Mouse (Mus musculus) layer of hippocampus, postnatal 14 days (tissue): ENCODE measurements around the gene Lix1l. TPM values are rescaled to one million over a fixed set of nuclear protein-coding genes. Genes with fewer than 3 reads are reported as not detected.
"Not testable (repeated sequence)": the region's sequence is repeated elsewhere in the genome, so short reads cannot be mapped to it uniquely, and the experiment has no call there.

Source experiments
- DNase-seq, 2 experiments: peaks; one replicate each; pipeline ENCODE4 v3.0.0; 2021 to 2022; ENCODE audit warnings: low spot score in 2 of 2, mixed read lengths in 1 of 2
- total RNA-seq, 2 experiments: library from RNA; stranded (reverse); gene quantifications; 2 replicates each; pipeline ENCODE4 v1.2.3; 2021

Lix1l gene
- total RNA-seq, 2 experiments from 2014 or later = 31.6 to 32.8 TPM

DNA sequence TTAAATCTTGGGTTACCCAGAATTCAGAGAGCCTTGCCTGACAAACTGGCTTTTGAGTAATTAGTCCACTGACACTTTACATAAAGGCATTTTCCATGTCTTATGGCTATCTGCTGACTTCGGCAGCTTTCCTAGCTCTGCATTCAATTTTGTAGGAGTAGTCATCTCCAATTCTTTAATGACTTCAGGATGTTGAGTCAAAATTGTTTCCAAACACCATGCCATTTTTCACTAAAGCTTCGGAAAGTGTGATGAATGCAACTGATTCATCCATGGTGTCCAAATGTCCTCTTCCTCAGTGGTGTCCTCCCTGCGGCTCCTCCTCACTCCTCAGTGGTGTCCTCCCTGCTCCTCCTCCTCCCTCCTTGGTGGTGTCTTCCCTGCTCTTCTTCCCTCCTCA is 17.0 kb downstream of the Lix1l start:
- DNase-seq = no peak

GRCm38 (mm10) chr3:96623201-96623600 is 22.3 kb downstream of the Lix1l start:
- DNase-seq = no peak

DNA sequence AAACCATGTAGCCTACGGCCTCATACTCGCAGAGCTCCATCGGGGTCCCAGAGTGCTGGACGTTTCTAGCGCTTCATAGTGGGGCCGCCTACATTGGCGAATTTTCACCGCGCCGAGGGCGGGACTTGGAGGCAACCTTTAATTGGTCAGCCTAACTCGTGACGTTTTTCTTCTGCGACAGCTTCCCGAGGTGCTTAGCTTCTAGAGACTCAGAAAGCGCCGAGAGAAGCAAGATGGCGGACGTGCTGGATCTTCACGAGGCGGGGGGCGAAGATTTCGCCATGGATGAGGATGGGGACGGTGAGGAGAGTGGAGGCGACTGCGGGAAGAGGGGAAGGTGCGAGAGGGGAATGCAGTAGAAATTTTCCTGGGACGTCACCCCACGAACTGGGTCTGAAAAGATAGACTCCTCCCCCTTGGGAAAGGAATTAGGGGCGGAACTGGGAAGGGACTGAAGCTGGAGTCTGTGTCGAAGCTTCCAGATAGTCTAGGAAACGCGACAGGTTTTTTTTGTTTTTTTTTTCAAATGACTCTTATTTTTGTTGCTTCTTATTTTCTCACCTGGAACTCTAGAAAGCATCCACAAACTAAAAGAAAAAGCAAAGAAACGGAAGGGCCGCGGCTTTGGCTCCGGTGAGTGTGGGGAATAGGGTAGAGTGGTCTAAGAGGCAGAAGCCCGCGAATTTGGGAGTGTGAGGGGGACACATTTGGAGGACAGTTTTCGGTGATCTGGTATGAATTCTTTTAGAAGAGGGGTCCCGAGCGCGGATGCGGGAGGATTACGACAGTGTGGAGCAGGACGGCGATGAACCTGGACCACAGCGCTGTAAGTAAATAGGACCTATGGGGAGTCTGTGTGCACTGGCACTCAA is 29.0 kb downstream of the Lix1l start, which contains the start of gene Rbm8a:
Rbm8a (plus strand) TSS at position 205 of the 872 bp plus-strand sequence.
- peak; percentile 95 to 98 for DNase-seq

GRCm38 (mm10) chr3:96632058-96632457 is 31.1 kb downstream of the Lix1l start:
- DNase-seq = no peak

GRCm38 (mm10) chr3:96634015-96634414 is 33.1 kb downstream of the Lix1l start:
- no peak for DNase-seq

DNA sequence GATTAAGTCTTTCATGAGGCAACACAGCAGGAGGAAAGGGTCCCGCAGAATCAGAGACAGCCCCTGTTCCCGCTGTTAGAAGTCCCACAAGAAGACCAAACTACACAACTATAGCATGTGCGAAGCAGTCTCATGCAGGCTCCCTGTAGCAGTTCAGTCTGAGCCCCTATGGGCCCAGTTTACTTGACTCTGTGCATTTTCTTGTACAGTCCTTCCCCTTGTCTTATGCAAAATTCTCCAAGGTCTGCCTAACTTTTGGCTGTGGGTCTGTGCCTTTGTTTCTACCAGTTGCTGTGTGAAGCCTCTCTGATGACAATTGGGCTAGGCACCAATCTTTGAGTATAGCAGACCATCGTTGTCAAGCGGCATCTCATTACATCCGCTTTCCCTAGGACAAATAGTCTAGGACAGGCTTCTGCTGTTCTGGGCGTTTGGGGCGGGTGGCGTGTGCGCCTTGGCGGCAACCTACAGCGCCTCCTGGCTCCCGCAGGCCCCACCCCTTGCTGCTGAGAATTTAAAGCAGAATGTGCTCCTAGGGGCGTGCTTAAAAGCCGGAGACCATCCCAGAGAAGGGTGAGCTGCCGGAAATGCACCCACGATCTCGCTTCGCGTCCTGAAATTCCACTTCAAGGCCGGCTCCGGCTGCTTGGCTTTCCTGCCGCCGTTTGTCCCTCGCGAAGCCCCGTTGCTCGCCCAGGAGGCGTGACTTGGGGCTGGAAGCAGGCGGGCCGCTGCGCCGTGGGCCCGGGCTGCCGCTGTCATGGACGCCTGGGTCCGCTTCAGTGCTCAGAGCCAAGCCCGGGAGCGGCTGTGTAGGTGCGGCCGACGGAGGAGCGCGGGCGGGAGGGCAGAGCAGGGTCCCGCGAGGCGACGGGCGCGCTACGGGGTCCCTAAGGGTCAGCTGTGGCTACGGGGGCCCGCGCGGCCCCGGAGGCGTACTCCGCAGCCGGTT is 34.3 kb downstream of the Lix1l start, which contains the start of the genes Pex11b and Gm42957:
Pex11b (plus strand) TSS at position 449 of the 952 bp plus-strand sequence.
Gm42957 (plus strand) TSS at position 547 of the 952 bp plus-strand sequence.
- DNase-seq = peak; percentile 84 to 88

GRCm38 (mm10) chr3:96635906-96636305 is 35.0 kb downstream of the Lix1l start:
- no peak for DNase-seq

DNA sequence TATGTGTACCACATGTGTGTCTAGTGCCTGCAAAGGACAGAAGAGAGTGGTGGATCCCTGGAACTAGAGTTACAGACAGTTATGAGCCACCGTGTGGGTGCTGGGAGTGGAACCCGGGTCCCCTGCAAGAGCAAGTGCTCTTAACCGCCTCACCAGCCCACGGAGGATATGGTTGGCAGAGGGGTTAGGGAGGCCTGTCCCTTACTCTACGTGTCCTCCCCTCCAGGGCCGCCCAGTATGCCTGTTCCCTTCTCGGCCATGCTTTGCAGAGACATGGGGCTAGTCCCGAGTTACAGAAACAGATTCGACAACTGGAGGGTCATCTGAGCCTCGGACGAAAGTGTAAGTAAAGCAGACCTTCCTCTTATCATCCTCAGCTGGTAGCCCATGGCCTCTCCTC is 35.5 kb downstream of the Lix1l start:
- no peak for DNase-seq

- DNase-seq = peak; percentile 26 to 37
Observed at GRCm38 (mm10) chr3:96639219-96639618, 38.3 kb downstream of the Lix1l start.

DNA sequence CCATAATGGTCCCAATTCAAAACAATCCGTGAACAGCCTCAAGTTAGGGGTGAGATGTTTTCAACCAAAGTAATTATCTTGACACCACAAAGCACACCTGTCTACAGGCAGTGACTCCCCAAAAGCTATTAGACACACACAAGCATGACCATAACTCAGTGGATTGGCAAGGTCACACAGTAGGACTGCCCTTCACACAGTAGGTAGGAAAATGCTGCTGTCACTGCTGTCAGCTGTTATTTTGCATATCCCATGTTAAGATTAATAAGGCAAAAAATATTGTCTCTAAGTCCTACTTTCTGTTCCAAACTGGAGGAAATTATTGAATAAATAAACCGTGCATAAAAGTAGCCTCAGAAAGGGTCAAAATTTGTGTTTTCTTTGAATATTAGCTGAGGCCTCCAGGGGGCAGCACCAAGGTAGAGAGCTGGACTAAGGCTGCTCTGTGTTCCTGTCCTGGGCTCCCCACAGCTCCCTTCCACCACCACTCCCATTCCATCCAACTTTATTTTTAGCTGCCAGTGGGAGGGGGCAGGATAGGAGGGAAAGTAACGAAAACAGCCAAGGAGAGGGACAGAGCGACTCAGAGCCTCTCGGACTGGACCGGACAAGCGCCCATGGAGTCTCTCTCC is 44.2 kb downstream of the Lix1l start, which contains the start of gene Itga10:
Itga10 (plus strand) TSS at position 567 of the 632 bp plus-strand sequence.
- no peak for DNase-seq

DNA sequence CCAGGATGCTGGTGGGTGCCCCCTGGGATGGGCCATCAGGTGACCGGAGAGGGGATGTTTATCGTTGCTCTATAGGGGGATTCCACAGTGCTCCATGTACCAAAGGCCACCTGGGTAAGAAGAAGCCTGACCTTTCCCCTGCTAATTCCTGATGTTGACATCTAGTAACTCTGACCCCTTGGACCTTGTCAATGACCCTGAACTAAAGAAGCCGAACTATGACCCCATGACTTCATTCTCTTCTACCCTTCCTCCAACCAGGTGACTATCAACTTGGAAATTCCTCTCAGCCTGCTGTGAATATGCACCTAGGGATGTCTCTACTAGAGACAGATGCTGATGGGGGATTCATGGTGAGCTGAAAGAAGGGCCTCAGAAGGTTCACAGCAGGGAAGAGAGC is 46.4 kb downstream of the Lix1l start:
- DNase-seq = no peak

- DNase-seq = no peak
Observed at GRCm38 (mm10) chr3:96660901-96661300, 60.0 kb downstream of the Lix1l start.

GRCm38 (mm10) chr3:96662731-96663316 is 61.9 kb downstream of the Lix1l start:
- no peak for DNase-seq

- peak; percentile 90 to 91 for DNase-seq
Observed at GRCm38 (mm10) chr3:96663432-96664239, 62.7 kb downstream of the Lix1l start.

GRCm38 (mm10) chr3:96665732-96666363 is 64.9 kb downstream of the Lix1l start:
- not testable (repeated sequence) for DNase-seq

- no peak for DNase-seq
Observed at GRCm38 (mm10) chr3:96666916-96667315, 66.0 kb downstream of the Lix1l start.

- DNase-seq = no peak
Observed at GRCm38 (mm10) chr3:96667316-96667715, 66.4 kb downstream of the Lix1l start.

- no peak for DNase-seq
Observed at GRCm38 (mm10) chr3:96668424-96669067, 67.6 kb downstream of the Lix1l start.
